Mouse (Mus musculus): ENCODE data around the gene Rgs2. TPM values are rescaled to one million over a fixed set of nuclear protein-coding genes. Genes with fewer than 3 reads are reported as not detected.

Rgs2 gene
- total RNA-seq, 2 experiments from 2014 or later = 4.4 to 9.9 TPM

DNA sequence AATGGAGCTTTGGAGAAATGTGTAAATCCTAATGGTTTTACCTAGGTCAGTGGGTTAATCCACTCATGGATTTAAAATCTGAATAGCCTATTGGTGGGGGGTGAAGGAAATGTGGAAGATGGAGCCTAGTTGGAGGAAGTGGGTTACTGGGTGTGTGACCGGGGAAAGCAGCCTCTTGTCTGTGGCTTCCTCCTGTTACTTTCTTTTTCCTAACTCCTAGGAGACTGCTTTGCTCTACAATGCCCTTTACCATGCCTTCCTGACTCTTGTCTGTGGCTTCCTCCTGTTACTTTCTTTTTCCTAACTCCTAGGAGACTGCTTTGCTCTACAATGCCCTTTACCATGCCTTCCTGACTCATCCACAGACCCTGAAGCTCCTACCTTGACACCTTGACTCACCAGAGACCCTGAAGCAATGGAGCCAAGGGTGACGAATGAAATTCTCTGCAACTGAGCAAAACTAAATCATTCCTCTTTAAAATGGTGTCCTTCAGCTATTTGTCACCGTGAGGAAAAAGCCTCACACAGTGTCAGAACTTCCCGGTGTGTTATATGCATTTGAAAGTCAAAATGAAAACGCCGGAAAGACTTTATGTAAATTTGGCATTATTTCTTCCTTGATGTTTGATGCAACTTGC lies 18.9 kb downstream of the Rgs2 start:
- no peak for DNase-seq (ENCODE audit: low spot score)

DNA sequence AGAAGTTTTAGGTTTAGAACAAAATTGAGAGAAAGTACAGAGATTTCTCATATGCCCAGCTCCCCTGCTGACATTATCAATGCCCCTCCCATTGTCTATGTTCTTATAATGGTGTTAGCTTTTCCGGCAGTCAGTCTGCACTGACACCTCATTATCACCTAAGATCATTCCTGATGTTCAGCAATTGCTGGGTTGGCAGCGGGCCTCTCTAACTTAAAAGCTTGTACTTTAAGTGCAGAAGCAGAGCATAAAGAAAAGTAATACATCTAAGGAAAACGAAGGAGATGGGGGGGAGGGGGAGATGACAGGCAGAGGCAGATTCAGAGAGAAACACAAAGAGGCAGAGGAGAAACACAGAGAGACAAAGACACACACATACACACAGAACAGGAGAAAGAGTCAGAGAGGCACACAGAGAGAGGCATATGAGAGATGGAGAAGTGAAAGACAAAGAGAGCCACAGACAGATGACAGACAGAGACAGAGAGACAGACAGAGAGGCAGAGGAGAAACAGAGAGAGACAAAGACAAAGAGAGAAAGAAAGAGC lies 21.1 kb downstream of the Rgs2 start:
- no peak for DNase-seq (ENCODE audit: low spot score)

DNA sequence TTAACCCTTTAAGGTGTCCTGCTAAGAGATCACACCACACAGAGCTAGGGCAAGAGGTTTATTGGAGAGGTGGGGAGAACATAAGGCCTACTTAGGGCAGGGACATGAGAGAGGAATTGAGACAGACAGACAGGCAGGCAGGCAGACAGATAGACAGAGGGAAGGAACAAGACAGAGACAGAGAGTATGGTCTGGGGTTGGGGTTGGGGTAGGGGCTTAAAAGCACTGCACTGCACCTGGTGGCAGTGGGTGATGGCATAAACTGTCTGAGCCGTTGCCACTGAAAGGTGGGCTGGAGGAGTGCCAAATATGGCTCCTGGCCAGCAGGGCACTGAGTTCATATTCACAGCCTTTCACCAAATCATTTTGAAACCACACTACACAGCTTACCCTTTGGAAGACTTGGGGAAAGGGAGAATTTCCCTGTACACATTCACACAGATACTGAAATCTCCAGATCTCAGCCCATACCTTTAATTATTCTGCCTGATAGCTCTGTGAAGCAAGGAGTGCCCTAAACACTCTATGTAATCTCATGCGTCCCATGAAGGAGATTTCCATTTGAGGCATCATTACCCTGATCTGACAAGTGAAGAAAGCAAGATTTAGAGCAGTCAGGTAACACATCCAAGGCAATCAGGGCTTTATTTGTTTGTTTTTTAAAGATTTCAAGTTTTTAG lies 21.7 kb downstream of the Rgs2 start:
- DNase-seq (ENCODE audit: low spot score) = no peak

DNA sequence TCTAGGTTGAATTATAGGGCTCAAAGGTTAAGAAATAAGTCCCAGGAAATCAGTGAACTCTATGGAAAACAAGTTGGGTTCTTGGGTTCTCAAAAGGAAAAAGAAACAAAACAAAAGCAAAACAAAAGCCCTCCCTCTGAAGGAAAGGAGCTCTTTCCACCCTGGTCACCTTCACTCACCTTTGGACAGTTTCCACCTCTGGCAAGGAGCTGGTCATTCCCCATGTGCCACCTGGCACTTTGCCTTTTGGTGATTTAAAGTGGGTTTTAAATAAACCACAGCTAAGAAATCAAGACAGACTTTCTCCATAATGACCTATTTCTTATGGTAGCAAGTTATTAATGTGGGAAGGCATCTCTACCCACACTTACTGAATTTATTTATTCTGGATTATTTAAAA lies 23.1 kb downstream of the Rgs2 start:
- no peak for DNase-seq (ENCODE audit: low spot score)

DNA sequence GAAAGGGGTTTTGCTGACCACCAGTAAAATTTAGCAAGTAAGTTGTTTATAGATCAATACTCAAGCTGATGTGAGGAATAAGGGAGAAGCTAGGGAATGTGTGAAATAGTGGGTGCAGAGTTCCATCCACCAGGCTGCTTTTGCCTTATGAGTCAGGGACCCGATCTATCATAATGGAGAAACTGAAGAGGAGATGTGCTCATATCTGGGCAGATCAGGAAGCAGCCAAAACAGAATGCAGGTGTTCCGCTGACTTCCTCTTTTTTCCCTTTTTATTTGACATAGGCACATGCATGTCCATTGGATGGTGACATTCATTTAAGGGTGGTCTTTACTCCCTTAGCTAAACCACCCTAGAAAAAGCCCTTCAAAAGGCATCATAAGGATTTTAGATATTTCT lies 29.3 kb downstream of the Rgs2 start:
- no peak for DNase-seq (ENCODE audit: low spot score)

DNA sequence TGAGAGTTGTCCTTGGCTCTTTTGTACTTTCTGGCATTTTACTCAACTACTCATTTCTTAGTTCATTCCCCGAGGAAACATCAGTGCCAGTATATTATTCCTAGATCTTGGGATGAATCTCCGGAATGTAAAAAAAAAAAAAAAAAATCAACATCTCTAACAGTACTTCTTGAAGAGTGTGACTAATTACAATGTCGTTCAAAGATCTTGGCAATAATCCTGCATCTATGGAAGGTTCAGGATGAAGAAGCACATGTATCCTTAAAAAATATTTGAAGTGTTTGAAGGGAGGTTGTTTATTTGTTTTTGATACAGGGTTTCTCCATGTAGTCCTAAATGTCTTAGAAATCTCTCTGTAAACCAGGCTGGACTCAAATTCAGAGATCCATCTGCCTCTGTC lies 41.7 kb downstream of the Rgs2 start:
- DNase-seq (ENCODE audit: low spot score) = no peak

DNA sequence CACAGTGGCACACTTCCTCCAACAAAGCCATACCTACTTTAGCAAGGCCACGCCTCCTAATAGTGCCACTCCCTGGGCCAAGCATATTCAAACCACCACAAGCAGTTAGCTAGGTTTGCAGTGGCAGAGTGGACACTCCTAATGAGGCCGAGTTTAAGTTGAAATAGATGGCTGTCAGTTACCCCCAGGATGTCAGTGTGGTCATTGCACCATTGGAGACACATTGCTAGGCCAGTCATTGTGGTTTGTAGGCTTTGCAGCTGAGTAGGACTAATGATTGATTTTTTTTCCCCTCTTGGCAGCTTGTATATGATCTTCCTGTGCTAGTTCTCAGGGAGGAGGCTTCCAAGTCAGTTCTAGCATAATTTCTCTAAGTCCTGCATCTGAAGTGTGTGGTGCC lies 43.6 kb downstream of the Rgs2 start:
- no peak for DNase-seq (ENCODE audit: low spot score)

DNA sequence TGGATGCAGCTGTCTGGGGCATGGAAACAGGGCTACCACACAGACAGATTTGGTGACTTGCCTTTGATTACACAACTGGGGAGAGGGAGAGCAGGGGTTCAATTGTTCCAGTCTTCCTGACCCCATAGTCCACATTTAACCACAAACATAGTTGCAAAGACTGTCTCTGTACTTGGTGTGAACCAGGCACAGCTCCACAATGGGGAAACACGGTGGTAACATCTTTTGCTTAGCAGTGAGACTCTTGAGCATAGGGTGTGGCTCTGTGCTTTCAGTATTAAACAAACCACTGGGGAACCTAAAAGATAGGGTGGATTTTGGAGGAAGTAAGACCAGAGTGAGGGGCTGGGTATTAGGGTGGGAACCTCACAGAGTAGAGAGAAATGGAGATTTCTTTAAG lies 47.9 kb downstream of the Rgs2 start:
- no peak for DNase-seq (ENCODE audit: low spot score)

DNA sequence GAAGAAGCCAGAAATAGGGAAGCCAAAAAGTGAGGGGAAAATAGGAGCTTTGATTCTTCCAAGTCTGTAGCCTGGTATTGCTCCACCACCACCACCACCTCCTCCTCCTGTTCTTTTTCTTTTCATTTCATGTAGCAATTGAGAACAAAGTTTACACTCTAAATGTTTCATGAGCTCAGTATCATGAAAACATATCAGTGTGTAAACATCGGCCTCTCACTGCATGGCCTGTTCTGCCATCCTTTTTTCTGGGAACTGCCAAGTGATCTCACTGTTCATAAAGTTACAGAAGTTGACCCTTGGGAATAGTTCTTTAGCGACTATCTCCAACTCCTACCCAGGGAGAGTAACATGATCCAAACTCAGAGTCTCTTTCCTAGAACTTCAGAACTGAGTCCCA lies 51.1 kb downstream of the Rgs2 start:
- DNase-seq (ENCODE audit: low spot score) = no peak

Other genes with a start within 250 kb of the Rgs2 start
- gene Trove2, start 227.1 kb downstream of the Rgs2 start, total RNA-seq (2021) = 1 to 10 TPM; 2.9 to 3.5 TPM
- gene Uchl5, start 226.9 kb downstream of the Rgs2 start, total RNA-seq (2021) = 10 to 100 TPM; 19.0 to 22.0 TPM
- gene Rgs13, start 173.2 kb upstream of the Rgs2 start, total RNA-seq (2021) = not detected
- gene Rgs1, start 245.1 kb upstream of the Rgs2 start, total RNA-seq (2021) = under 1 TPM in 1 of 2 experiments, not detected in 1; 0.11 TPM

All from gastrocnemius, adult 18-20 months (tissue).